ENCODE assay signal across 15 mouse cellular contexts in genomic region chr11:79059850-79060249, GRCm38 (mm10).
DNase-seq lines count a peak whose midpoint lies in the region; ATAC-seq and TF ChIP-seq lines count a peak whose summit lies in the region.
"Had no signal": no experiment of that assay in that cellular context is flagged by ENCODE, and none has a peak within 500 bp of the region (broad histone marks: within the 10 kb centered on the region; RNA-seq: fewer than 3 reads in every experiment).

No protein-coding gene starts in this region.

- H3K9me3 ChIP-seq in intestine, embryonic 16.5 days (ENCODE audit: control insufficient read depth, low read length), result no peaks in the 10 kb centered on the region
- no peaks in the 10 kb centered on the region for H3K9me3 ChIP-seq in intestine, embryonic 15.5 days
- no peaks in the 10 kb centered on the region for H3K9me3 ChIP-seq in CH12.LX (replicated peaks; ENCODE audit: low read length)

- in situ Hi-C loops in CH12.LX (cut with MboI; ENCODE audit: low pct_ligation_motif_present, low pct_unique_long_range_greater_than_20kb, low sequenced_read_pairs), result no loop called here

- no peak overlapping the region for H3K4me2 ChIP-seq in intestine, embryonic 16.5 days (ENCODE audit: low read depth, low read length)
- no peak overlapping the region for H3K4me2 ChIP-seq in intestine, embryonic 15.5 days (replicated peaks)
- peak overlapping the region; percentile 63 for H3K4me2 ChIP-seq in CH12.LX (ENCODE audit: insufficient read depth, low read depth, poor library complexity, severe bottlenecking)
- H3K4me2 ChIP-seq: hindbrain, embryonic 14.5 days had no signal

- H3K27me3 ChIP-seq in intestine, embryonic 16.5 days (replicated peaks; ENCODE audit: control insufficient read depth, insufficient read depth, low read length), result no peaks in the 10 kb centered on the region
- no peaks in the 10 kb centered on the region for H3K27me3 ChIP-seq in intestine, embryonic 15.5 days (replicated peaks)
- H3K27me3 ChIP-seq in CH12.LX (replicated peaks), result no peaks in the 10 kb centered on the region

- TF ChIP-seq POLR2A in CH12.LX (IDR thresholded peaks at IDR 0.05; ENCODE audit: low read depth, low read length), result no peak

- dilution Hi-C loops in CH12.LX (cut with MboI; ENCODE audit: extremely low pct_ligation_motif_present, extremely low pct_unique_long_range_greater_than_20kb, low sequenced_read_pairs), result no loop called here

- no peak overlapping the region for H3K27ac ChIP-seq in intestine, embryonic 16.5 days (ENCODE audit: low read length)
- H3K27ac ChIP-seq in intestine, embryonic 15.5 days, result no peak overlapping the region
- H3K27ac ChIP-seq in CH12.LX (ENCODE audit: insufficient read depth, low read depth), result peak overlapping the region; percentile 59
- H3K27ac ChIP-seq: hindbrain, embryonic 14.5 days; stomach, postnatal 0 days had no signal

- peaks cover 42% of the 10 kb centered on the region for H3K79me2 ChIP-seq in CH12.LX (replicated peaks; ENCODE audit: control insufficient read depth, extremely low read depth, insufficient read depth, poor library complexity, severe bottlenecking)

- TF ChIP-seq CTCF in CH12.LX (conservative IDR thresholded peaks at IDR 0.05 in 1 of 2, IDR thresholded peaks at IDR 0.05 in 1 of 2; ENCODE audit: low read depth in 2 of 2, low read length in 2 of 2), result no peak

- no peak for ATAC-seq in intestine, embryonic 16.5 days
- no peak for ATAC-seq in intestine, embryonic 15.5 days
- 0 out of 2 replicates have a peak, but pooled peaks have one; percentile 15 for ATAC-seq in megakaryocyte progenitor cell, adult 5-6 weeks (replicated peaks; ENCODE audit: poor library complexity)

- no peaks in the 10 kb centered on the region for H3K36me3 ChIP-seq in intestine, embryonic 16.5 days (ENCODE audit: control insufficient read depth, insufficient read depth, low read length)
- H3K36me3 ChIP-seq in intestine, embryonic 15.5 days, result no peaks in the 10 kb centered on the region
- peaks cover 31 to 73% of the 10 kb centered on the region in 2 experiments for H3K36me3 ChIP-seq in CH12.LX (replicated peaks in 1 of 2; ENCODE audit: control insufficient read depth in 1 of 2, insufficient read depth in 1 of 2, low read length in 1 of 2)

- DNase-seq in gastrocnemius, postnatal 25 days, result peak; percentile 73
- no peak for DNase-seq in gastrocnemius, postnatal 4 days (ENCODE audit: low spot score in 2 of 2)
- DNase-seq in CH12.LX (ENCODE audit: extremely low read depth), result peak; percentile 88
- no peak for DNase-seq in adrenal gland, postnatal 10 days
- no peak for DNase-seq in c-Kit-positive CD71-positive TER-119-positive erythroid progenitor cells, embryonic 14.5 days (ENCODE audit: low spot score)
- DNase-seq: cerebellum, adult 11-12 months; left cerebral cortex, postnatal 4 days; lung, postnatal 4 days; right cerebral cortex, postnatal 4 days; thymus, postnatal 36 days had no signal

- H3K4me1 ChIP-seq in intestine, embryonic 16.5 days (ENCODE audit: control insufficient read depth, insufficient read depth, low read length), result peaks cover 18% of the 10 kb centered on the region; the same call in 1 of the 2 replicates
- peaks cover 17% of the 10 kb centered on the region for H3K4me1 ChIP-seq in intestine, embryonic 15.5 days (replicated peaks)
- peaks cover 81 to 99% of the 10 kb centered on the region in 2 experiments for H3K4me1 ChIP-seq in CH12.LX (ENCODE audit: control insufficient read depth in 1 of 2, insufficient read depth in 2 of 2)

- H3K9ac ChIP-seq in intestine, embryonic 16.5 days (ENCODE audit: low read depth, low read length), result 0 out of 2 replicates have a peak overlapping the region, but pooled peaks have one; percentile 32
- H3K9ac ChIP-seq in intestine, embryonic 15.5 days, result no peak overlapping the region
- 0 out of 2 replicates have a peak overlapping the region, but pooled peaks have one; percentile 3 for H3K9ac ChIP-seq in CH12.LX (ENCODE audit: insufficient read depth, low read depth)
- H3K9ac ChIP-seq: hindbrain, embryonic 14.5 days had no signal

- WGBS in intestine, embryonic 16.5 days, result 70% methylated on average over 5 of the region's 5 CpGs
- 69% methylated on average over 5 of the region's 5 CpGs for whole genome bisulfite sequencing in intestine, embryonic 15.5 days

- TF ChIP-seq RAD21 in CH12.LX (IDR thresholded peaks at IDR 0.05; ENCODE audit: low read depth, low read length), result no peak

- TF ChIP-seq EP300 in CH12.LX (IDR thresholded peaks at IDR 0.05; ENCODE audit: low read length), result peak; percentile 90

- no peak overlapping the region for H3K4me3 ChIP-seq in intestine, embryonic 16.5 days (ENCODE audit: low read length)
- H3K4me3 ChIP-seq in intestine, embryonic 15.5 days (replicated peaks), result no peak overlapping the region
- H3K4me3 ChIP-seq in CH12.LX (replicated peaks in 1 of 3; ENCODE audit: low read depth in 2 of 3, low read length in 2 of 3, poor library complexity in 1 of 3), result peak overlapping the region in 1 of 3 experiments; percentile 7

TF ChIP-seq in CH12.LX, 34 proteins besides CTCF, POLR2A, EP300 and RAD21:
- TF ChIP-seq ZNF384 (IDR thresholded peaks at IDR 0.05; ENCODE audit: low read depth, low read length), result no peak
- TF ChIP-seq MXI1 (IDR thresholded peaks at IDR 0.05; ENCODE audit: low read depth, low read length), result peak; percentile 82
- TF ChIP-seq CHD2 (IDR thresholded peaks at IDR 0.05; ENCODE audit: low read length), result 0 out of 2 replicates have a peak, but pooled peaks have one; percentile 55
- TF ChIP-seq MYC (IDR thresholded peaks at IDR 0.05; ENCODE audit: low read depth, low read length), result peak; percentile 64
- no peak for TF ChIP-seq ZC3H11A (IDR thresholded peaks at IDR 0.05; ENCODE audit: low read depth, low read length)
- peak; percentile 67; the same call in 1 of the 2 replicates for TF ChIP-seq JUN (IDR thresholded peaks at IDR 0.05; ENCODE audit: insufficient read depth, low read depth, low read length)
- peak; percentile 75; the same call in 1 of the 2 replicates for TF ChIP-seq SIN3A (IDR thresholded peaks at IDR 0.05; ENCODE audit: low read length)
- peak; percentile 82; the same call in 1 of the 2 replicates for TF ChIP-seq TCF12 (IDR thresholded peaks at IDR 0.05; ENCODE audit: low read depth, low read length)
- TF ChIP-seq GABPA (IDR thresholded peaks at IDR 0.05; ENCODE audit: insufficient replicate concordance, low read depth, low read length), result no peak
- peak; percentile 96 for TF ChIP-seq ETS1 (conservative IDR thresholded peaks at IDR 0.05; ENCODE audit: low read depth, low read length)
- TF ChIP-seq BHLHE40 (IDR thresholded peaks at IDR 0.05; ENCODE audit: low read depth, low read length), result peak; percentile 87
- no peak for TF ChIP-seq USF1 (IDR thresholded peaks at IDR 0.05; ENCODE audit: low read depth, low read length)
- TF ChIP-seq MAZ (IDR thresholded peaks at IDR 0.05; ENCODE audit: low read depth, low read length), result peak; percentile 57; the same call in 1 of the 2 replicates
- TF ChIP-seq MEF2A (IDR thresholded peaks at IDR 0.05; ENCODE audit: borderline replicate concordance, low read depth, low read length), result peak; percentile 94
- peak; percentile 53; the same call in 1 of the 2 replicates for TF ChIP-seq JUND (conservative IDR thresholded peaks at IDR 0.05; ENCODE audit: low read depth, low read length)
- peak; percentile 86 for TF ChIP-seq MAX (IDR thresholded peaks at IDR 0.05; ENCODE audit: low read length)
- peak; percentile 87 for TF ChIP-seq IRF4 (IDR thresholded peaks at IDR 0.05; ENCODE audit: low read depth, low read length)
- 0 out of 2 replicates have a peak, but pooled peaks have one; percentile 22 for TF ChIP-seq MAFK (IDR thresholded peaks at IDR 0.05; ENCODE audit: insufficient replicate concordance, low read length)

Comparison
In these comparisons a context has a peak if more than half of its experiments do, and no peak if none do; other contexts are left out.
1. DNase-seq: peak in gastrocnemius, postnatal 25 days (single experiment) and CH12.LX (single experiment); none in gastrocnemius, postnatal 4 days (0 of 2), adrenal gland, postnatal 10 days (single experiment) and c-Kit-positive CD71-positive TER-119-positive erythroid progenitor cells, embryonic 14.5 days (single experiment).